10 mouse cellular contexts compared by ENCODE assay signal in genomic region chr5:143634550-143635112, GRCm38 (mm10). TPM values are rescaled to one million over a fixed set of nuclear protein-coding genes. Genes with fewer than 3 reads are reported as not detected.
DNase-seq lines count a peak whose midpoint lies in the region; TF ChIP-seq lines count a peak whose summit lies in the region.
"Had no signal": no experiment of that assay in that cellular context is flagged by ENCODE, and none has a peak within 500 bp of the region (broad histone marks: within the 10 kb centered on the region; RNA-seq: fewer than 3 reads in every experiment).

No protein-coding gene starts in this region.

- intact Hi-C loops in left cerebral cortex, adult 2 months (cut with DNase I), result no loop called here
- intact Hi-C loops in heart, adult 2 months (cut with DNase I), result no loop called here
- intact Hi-C loops in heart, postnatal 36 days (cut with DNase I), result no loop called here

- 0 out of 2 replicates have a peak, but pooled peaks have one; percentile 23 for TF ChIP-seq EP300 in heart, adult 2 months (IDR thresholded peaks at IDR 0.05; ENCODE audit: insufficient read depth, low read depth, low read length)

- peaks cover 20% of the 10 kb centered on the region for H3K36me3 ChIP-seq in heart, adult 2 months (ENCODE audit: control insufficient read depth, insufficient read depth, low read length)
- H3K36me3 ChIP-seq: hindbrain, embryonic 13.5 days had no signal

- no peak for TF ChIP-seq CTCF in left cerebral cortex, adult 2 months (IDR thresholded peaks at IDR 0.05)
- TF ChIP-seq CTCF in heart, adult 2 months (IDR thresholded peaks at IDR 0.05), result no peak

- peaks cover 9% of the 10 kb centered on the region for H3K79me2 ChIP-seq in heart, adult 2 months (replicated peaks; ENCODE audit: control insufficient read depth, insufficient read depth, low read length)

- H3K27me3 ChIP-seq in heart, adult 2 months (ENCODE audit: control insufficient read depth, insufficient read depth, low read length), result no peaks in the 10 kb centered on the region
- H3K27me3 ChIP-seq: hindbrain, embryonic 13.5 days had no signal

- TF ChIP-seq POLR2A in heart, adult 2 months (IDR thresholded peaks at IDR 0.05; ENCODE audit: insufficient read depth, low read depth, low read length), result peak; percentile 58

- H3K9ac ChIP-seq in heart, adult 2 months (ENCODE audit: low read depth, low read length), result peak overlapping the region; percentile 23

- 17% methylated on average over 12 of the region's 12 CpGs for WGBS in heart, adult 2 months

- H3K4me1 ChIP-seq in heart, adult 2 months (ENCODE audit: control insufficient read depth, insufficient read depth, low read length), result peaks cover 35% of the 10 kb centered on the region

- H3K27ac ChIP-seq in left cerebral cortex, adult 2 months, result peak overlapping the region; percentile 72
- peak overlapping the region; percentile 72 for H3K27ac ChIP-seq in heart, adult 2 months

- H3K4me3 ChIP-seq in left cerebral cortex, adult 2 months, result no peak overlapping the region; the same call in 1 of the 2 replicates
- peak overlapping the region; percentile 13; the same call in 1 of the 2 replicates for H3K4me3 ChIP-seq in heart, adult 2 months
- H3K4me3 ChIP-seq: hindbrain, embryonic 13.5 days; myocyte had no signal

- DNase-seq in left cerebral cortex, adult 2 months (ENCODE audit: extremely low spot score in 1 of 2, low spot score in 2 of 2), result no peak
- no peak for DNase-seq in left cerebral cortex, adult 8-10 months (ENCODE audit: low spot score in 2 of 2)
- DNase-seq in heart, adult 2 months, result peak; percentile 62 to 63
- peak; percentile 48 to 57 for DNase-seq in heart, postnatal 36 days
- DNase-seq in lung, postnatal 25 days (ENCODE audit: low spot score), result peak; percentile 51
- no peak for DNase-seq in retina, postnatal 1 day
- DNase-seq in thymus, postnatal 0 days (ENCODE audit: low spot score), result no peak
- DNase-seq: cerebellum, postnatal 14 days had no signal

RNA-seq across cellular contexts. Expression of gene Cyth3, which starts 12.4 kb away (rescaled TPM):
- 10 to 100 TPM; 36.7 to 36.9 TPM for total RNA-seq in left cerebral cortex, adult 2 months (2021)
- 10 to 100 TPM; 29.9 to 37.5 (median 32.7) TPM for total RNA-seq in left cerebral cortex, adult 8-10 months (2022)
- total RNA-seq in heart, adult 2 months (2021), result 10 to 100 TPM; 26.1 to 44.6 TPM
- 25.1 and 39.2 TPM in 2 replicates for polyA plus RNA-seq in heart, adult 2 months (2012; rRNA removed)
- total RNA-seq in heart, postnatal 36 days (2021), result 10 to 100 TPM; 34.7 to 40.7 TPM
- 13.8 and 17.2 TPM in 2 replicates for polyA plus RNA-seq in thymus, postnatal 0 days (2015; fragmentation: Nextera tagmentation; extraction: Ambion mirVana)

Comparison
In these comparisons a context has a peak if more than half of its experiments do, and no peak if none do; other contexts are left out.
1. DNase-seq: peak in heart, adult 2 months (2 of 2), heart, postnatal 36 days (2 of 2) and lung, postnatal 25 days (single experiment); none in left cerebral cortex, adult 2 months (0 of 2), left cerebral cortex, adult 8-10 months (0 of 2), retina, postnatal 1 day (single experiment) and thymus, postnatal 0 days (single experiment).